Mouse (Mus musculus) heart, postnatal 0 days (tissue): ENCODE data around the gene Pde8b. TPM values are rescaled to one million over a fixed set of nuclear protein-coding genes. Genes with fewer than 3 reads are reported as not detected.

Experiments
- ATAC-seq: fragments of 200-750 bp; cut with Nextera tagmentation; 2 replicates; pipeline ENCODE4 v1.8.0; 2017; ENCODE audit warnings: low read depth, moderate number of reproducible peaks, moderate library complexity; ENCODE audit not compliant: insufficient read depth
- DNase-seq: peaks from one replicate; pipeline ENCODE4 v3.0.0-alpha.2; 2016; ENCODE audit warnings: low spot score
- H3K27ac ChIP-seq: fragments of 300-500 bp; sonication (generic); 2 replicates; pipeline ENCODE4 v1.5.1; 2014; ENCODE audit warnings: low read depth, mild to moderate bottlenecking
- H3K27me3 ChIP-seq: fragments of 300-500 bp; sonication (generic); 2 replicates; pipeline ENCODE4 v1.6.1; 2014; ENCODE audit warnings: low read length, mixed read lengths; ENCODE audit not compliant: control insufficient read depth, insufficient read depth
- H3K36me3 ChIP-seq: fragments of 300-500 bp; sonication (generic); replicated peaks from 2 replicates; pipeline ENCODE4 v1.6.1; 2014; ENCODE audit warnings: low read length, mixed read lengths; ENCODE audit not compliant: control insufficient read depth, insufficient read depth
- H3K4me1 ChIP-seq: fragments of 300-500 bp; sonication (generic); 2 replicates; pipeline ENCODE4 v1.6.1; 2014; ENCODE audit warnings: antibody characterized with exemption; ENCODE audit not compliant: control insufficient read depth, insufficient read depth
- H3K4me2 ChIP-seq: fragments of 300-500 bp; sonication (generic); 2 replicates; pipeline ENCODE4 v1.6.1; 2014; ENCODE audit warnings: low read depth, mild to moderate bottlenecking, low read length, moderate library complexity
- H3K4me3 ChIP-seq: fragments of 300-500 bp; sonication (generic); 2 replicates; pipeline ENCODE4 v1.5.1; 2014; ENCODE audit warnings: low read depth, low read length
- H3K9ac ChIP-seq: fragments of 300-500 bp; sonication (generic); replicated peaks from 2 replicates; pipeline ENCODE4 v1.6.1; 2014; ENCODE audit warnings: low read depth, low read length, mixed read lengths
- H3K9me3 ChIP-seq: fragments of 300-500 bp; sonication (generic); replicated peaks from 2 replicates; pipeline ENCODE4 v1.6.1; 2016; ENCODE audit warnings: low read length; ENCODE audit not compliant: control insufficient read depth
- CTCF ChIP-seq: IDR thresholded peaks from 2 replicates; pipeline ENCODE4 v1.5.1; 2016; ENCODE audit warnings: antibody characterized with exemption, control low read depth, low read depth
- EP300 ChIP-seq: IDR thresholded peaks from 2 replicates; pipeline ENCODE4 v1.6.1; 2016; ENCODE audit warnings: antibody characterized with exemption, low read depth
- WGBS: fragments of 180-500 bp; shearing (Covaris S2); extraction: QIAGEN DNeasy Blood & Tissue Kit; methylation state at CpG from one replicate; pipeline ENCODE4 v1.1.7; 2014; 5-methylcytosine and 5-hydroxymethylcytosine counted together
- polyA plus RNA-seq: library from polyadenylated mRNA; unstranded; fragments of >200 nt; fragmentation: Nextera tagmentation; extraction: Ambion mirVana; gene quantifications from 2 replicates; pipeline ENCODE4 v1.2.1, GENCODE M21; 2015
- total RNA-seq: library from RNA; depleted of rRNA; stranded (reverse); fragments of >200 nt; gene quantifications from 2 replicates; pipeline ENCODE4 v1.2.3, GENCODE M21; 2014; ENCODE audit warnings: low replicate concordance

Gene Pde8b
- total and polyA plus RNA-seq, 2 experiments from 2014 or later, result 0.98 TPM; not detected in 1

- Histone ChIP-seq H3K4me1 (no peaks in the 10 kb centered on the region), H3K9me3 (no peaks in the 10 kb centered on the region), H3K27ac (no peak overlapping the region), H3K36me3 (no peaks in the 10 kb centered on the region), H3K27me3 (no peaks in the 10 kb centered on the region), H3K9ac (no peak overlapping the region), H3K4me3 (no peak overlapping the region), H3K4me2 (no peak overlapping the region)
- no peak for DNase-seq
- ATAC-seq, result no peak
- 68% methylated on average over 7 of the region's 7 CpGs for WGBS
- TF ChIP-seq EP300, result no peak
Observed at GRCm38 (mm10) chr13:95158986-95159385, 91.2 kb downstream of the Pde8b start.

GRCm38 (mm10) chr13:95144746-95145145 lies 105.4 kb downstream of the Pde8b start:
- DNase-seq (no peak), ATAC-seq (no peak)
- TF ChIP-seq EP300 (no peak), CTCF (no peak)
- Histone ChIP-seq H3K27me3 (no peaks in the 10 kb centered on the region), H3K9ac (no peak overlapping the region), H3K4me2 (no peak overlapping the region), H3K9me3 (peaks cover 8% of the 10 kb centered on the region; the same call in 1 of the 2 replicates), H3K36me3 (no peaks in the 10 kb centered on the region), H3K4me1 (no peaks in the 10 kb centered on the region), H3K4me3 (no peak overlapping the region), H3K27ac (no peak overlapping the region)

- Histone ChIP-seq H3K9ac (no peak overlapping the region), H3K36me3 (no peaks in the 10 kb centered on the region), H3K27me3 (no peaks in the 10 kb centered on the region), H3K9me3 (peaks cover 8% of the 10 kb centered on the region; the same call in 1 of the 2 replicates), H3K27ac (no peak overlapping the region), H3K4me3 (no peak overlapping the region), H3K4me1 (no peaks in the 10 kb centered on the region), H3K4me2 (no peak overlapping the region)
- DNase-seq (no peak), ATAC-seq (no peak)
- 79% methylated on average over 4 of the region's 4 CpGs for WGBS
- no peak for TF ChIP-seq CTCF
- no peak for TF ChIP-seq EP300
Observed at GRCm38 (mm10) chr13:95140460-95141079, 109.6 kb downstream of the Pde8b start.

GRCm38 (mm10) chr13:95135326-95136150 lies 114.6 kb downstream of the Pde8b start:
- DNase-seq, result no peak
- Histone ChIP-seq H3K4me1 (no peaks in the 10 kb centered on the region), H3K4me2 (no peak overlapping the region), H3K4me3 (no peak overlapping the region), H3K27me3 (no peaks in the 10 kb centered on the region), H3K36me3 (no peaks in the 10 kb centered on the region), H3K9me3 (no peaks in the 10 kb centered on the region), H3K9ac (no peak overlapping the region), H3K27ac (no peak overlapping the region)
- ATAC-seq, result no peak
- WGBS, result 82% methylated on average over 7 of the region's 7 CpGs
- no peak for TF ChIP-seq EP300
- no peak for TF ChIP-seq CTCF

- DNase-seq (no peak), ATAC-seq (no peak)
- H3K4me1 ChIP-seq, result no peaks in the 10 kb centered on the region
- WGBS, result 68% methylated on average over 4 of the region's 4 CpGs
- no peak overlapping the region for H3K27ac ChIP-seq
- no peak for TF ChIP-seq EP300
- TF ChIP-seq CTCF, result no peak
- H3K9ac ChIP-seq, result no peak overlapping the region
- no peak overlapping the region for H3K4me2 ChIP-seq
- no peaks in the 10 kb centered on the region for H3K27me3 ChIP-seq
- no peaks in the 10 kb centered on the region for H3K9me3 ChIP-seq
- H3K4me3 ChIP-seq, result no peak overlapping the region
- H3K36me3 ChIP-seq, result no peaks in the 10 kb centered on the region
Observed at GRCm38 (mm10) chr13:95131848-95132247, 118.3 kb downstream of the Pde8b start.
